Mouse (Mus musculus): ENCODE data around the gene Fbxl7.

The Fbxl7 gene

GRCm38 (mm10) chr15:26701949-26702675 lies 193.3 kb downstream of the Fbxl7 start:
- DNase-seq (ENCODE audit: low read depth, low spot score), result no peak

GRCm38 (mm10) chr15:26693075-26693474 lies 202.3 kb downstream of the Fbxl7 start:
- no peak for DNase-seq (ENCODE audit: low read depth, low spot score)

- DNase-seq (ENCODE audit: low read depth, low spot score), result no peak
Measured at GRCm38 (mm10) chr15:26688472-26689104, 206.8 kb downstream of the Fbxl7 start.

GRCm38 (mm10) chr15:26687729-26688128 lies 207.7 kb downstream of the Fbxl7 start:
- no peak for DNase-seq (ENCODE audit: low read depth, low spot score)

GRCm38 (mm10) chr15:26682279-26682678 lies 213.1 kb downstream of the Fbxl7 start:
- no peak for DNase-seq (ENCODE audit: low read depth, low spot score)

GRCm38 (mm10) chr15:26673239-26673859 lies 222.0 kb downstream of the Fbxl7 start:
- DNase-seq (ENCODE audit: low read depth, low spot score), result peak; percentile 4

GRCm38 (mm10) chr15:26654988-26655387 lies 240.4 kb downstream of the Fbxl7 start:
- no peak for DNase-seq (ENCODE audit: low read depth, low spot score)

GRCm38 (mm10) chr15:26642563-26642962 lies 252.8 kb downstream of the Fbxl7 start:
- DNase-seq (ENCODE audit: low read depth, low spot score), result no peak

- DNase-seq (ENCODE audit: low read depth, low spot score), result no peak
Measured at GRCm38 (mm10) chr15:26639726-26640125, 255.7 kb downstream of the Fbxl7 start.

- no peak for DNase-seq (ENCODE audit: low read depth, low spot score)
Measured at GRCm38 (mm10) chr15:26635591-26635990, 259.8 kb downstream of the Fbxl7 start.

GRCm38 (mm10) chr15:26628181-26628580 lies 267.2 kb downstream of the Fbxl7 start:
- DNase-seq (ENCODE audit: low read depth, low spot score), result no peak

GRCm38 (mm10) chr15:26623242-26623641 lies 272.1 kb downstream of the Fbxl7 start:
- no peak for DNase-seq (ENCODE audit: low read depth, low spot score)

- peak; percentile 45 for DNase-seq (ENCODE audit: low read depth, low spot score)
Measured at GRCm38 (mm10) chr15:26620279-26620678, 275.1 kb downstream of the Fbxl7 start.

- DNase-seq (ENCODE audit: low read depth, low spot score), result no peak
Measured at GRCm38 (mm10) chr15:26619221-26619620, 276.2 kb downstream of the Fbxl7 start.

- no peak for DNase-seq (ENCODE audit: low read depth, low spot score)
Measured at GRCm38 (mm10) chr15:26596239-26596638, 299.1 kb downstream of the Fbxl7 start.

GRCm38 (mm10) chr15:26579947-26580709 lies 315.3 kb downstream of the Fbxl7 start:
- no peak for DNase-seq (ENCODE audit: low read depth, low spot score)

- DNase-seq (ENCODE audit: low read depth, low spot score), result no peak
Measured at GRCm38 (mm10) chr15:26578500-26578899, 316.9 kb downstream of the Fbxl7 start.

- no peak for DNase-seq (ENCODE audit: low read depth, low spot score)
Measured at GRCm38 (mm10) chr15:26566076-26566475, 329.3 kb downstream of the Fbxl7 start.

GRCm38 (mm10) chr15:26553620-26554019 lies 341.8 kb downstream of the Fbxl7 start:
- DNase-seq (ENCODE audit: low read depth, low spot score), result no peak

GRCm38 (mm10) chr15:26533997-26534700 lies 361.2 kb downstream of the Fbxl7 start:
- no peak for DNase-seq (ENCODE audit: low read depth, low spot score)

- no peak for DNase-seq (ENCODE audit: low read depth, low spot score)
Measured at GRCm38 (mm10) chr15:26519220-26519631, 376.2 kb downstream of the Fbxl7 start.

All from retina, postnatal 7 days (tissue).